Mouse (Mus musculus): ENCODE measurements at regions not wholly inside any gene's neighbourhood (a gene's known extent, or its start where the extent isn't known, plus 50 kb on each side); places are given as distances from the start of the nearest gene placed in this dataset.
A peak's percentile ranks its signal among the peaks of the same experiment; 100 is the strongest.

DNA sequence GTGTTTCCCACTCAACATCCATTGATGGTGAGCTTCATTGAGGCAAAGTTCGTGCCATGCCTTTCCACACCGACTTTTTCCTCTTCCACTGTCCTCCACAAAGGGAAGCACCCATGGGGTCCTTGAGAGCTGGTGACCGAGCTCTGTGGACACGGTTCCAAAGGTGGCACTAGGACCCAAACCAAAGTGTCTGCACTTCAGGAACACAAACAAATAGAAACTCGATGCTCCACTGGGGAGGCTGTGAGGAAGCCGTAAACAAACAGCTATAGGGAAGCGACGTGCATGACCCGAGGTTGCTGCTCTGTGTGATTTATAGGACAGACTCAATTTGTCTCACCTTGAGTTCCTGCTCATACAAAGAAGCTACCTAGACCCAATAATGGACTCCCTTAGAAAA lies 257.5 kb downstream of the Ankrd50 start:
- 85% methylated on average over 9 of the region's 9 CpGs for WGBS

DNA sequence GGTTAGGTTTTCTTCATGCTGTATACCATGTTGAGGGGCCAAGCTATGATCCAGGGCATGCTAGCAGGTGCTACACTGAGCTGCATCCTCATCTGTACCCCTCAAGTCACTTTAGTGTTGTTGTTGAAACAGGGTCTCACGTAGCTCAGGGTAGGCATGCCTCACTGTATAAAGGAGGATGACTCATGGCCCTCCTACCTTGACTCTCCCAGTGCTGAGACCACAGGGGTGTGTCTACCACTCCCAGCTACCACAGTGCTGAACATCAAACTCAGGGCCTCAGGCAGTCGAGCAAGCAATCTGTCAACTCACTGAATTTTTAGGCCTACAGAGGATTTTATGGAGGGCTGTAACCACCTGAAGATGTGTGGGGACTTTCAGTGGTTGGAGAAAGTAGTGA lies 258.5 kb downstream of the Ankrd50 start:
- no peaks in the 10 kb centered on the region for H3K9me3 ChIP-seq
- DNase-seq (ENCODE audit: extremely low spot score, low spot score) = no peak
- H3K27me3 ChIP-seq (ENCODE audit: poor library complexity, severe bottlenecking) = no peaks in the 10 kb centered on the region
- H3K36me3 ChIP-seq (replicated peaks) = no peaks in the 10 kb centered on the region
- no peak overlapping the region for H3K27ac ChIP-seq
- H3K4me1 ChIP-seq = peaks cover 15% of the 10 kb centered on the region
- H3K4me3 ChIP-seq = no peak overlapping the region
- 77% methylated on average over 2 of the region's 2 CpGs for WGBS

More for the DNA sequence above, 257.5 kb downstream of the Ankrd50 start:
- no peaks in the 10 kb centered on the region for H3K9me3 ChIP-seq
- no peak for DNase-seq (ENCODE audit: extremely low spot score, low spot score)
- H3K36me3 ChIP-seq (replicated peaks) = no peaks in the 10 kb centered on the region
- H3K4me3 ChIP-seq = no peak overlapping the region
- H3K27ac ChIP-seq = no peak overlapping the region
- H3K4me1 ChIP-seq = peaks cover 25% of the 10 kb centered on the region
- H3K27me3 ChIP-seq (ENCODE audit: poor library complexity, severe bottlenecking) = no peaks in the 10 kb centered on the region

DNA sequence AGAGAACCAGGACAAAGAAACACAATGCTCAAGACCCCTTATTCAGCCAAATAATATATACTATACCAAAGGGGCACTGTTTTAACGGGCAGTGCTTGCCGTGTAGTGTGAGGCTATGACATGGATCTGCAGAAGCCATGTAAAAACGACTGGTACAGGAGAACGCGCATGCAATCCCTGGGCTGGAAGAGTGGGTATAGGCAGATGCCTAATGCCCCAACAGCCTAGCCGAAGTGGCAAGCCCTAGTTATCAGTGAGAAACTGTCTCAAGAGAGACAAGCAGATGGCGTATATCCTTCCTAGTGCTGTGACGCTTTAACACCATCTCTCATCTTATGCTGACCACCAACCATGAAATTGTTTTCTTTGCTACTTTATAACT lies 262.8 kb downstream of the Ankrd50 start:
- H3K4me1 ChIP-seq = no peaks in the 10 kb centered on the region
- no peaks in the 10 kb centered on the region for H3K9me3 ChIP-seq
- no peaks in the 10 kb centered on the region for H3K27me3 ChIP-seq (ENCODE audit: poor library complexity, severe bottlenecking)
- no peak for DNase-seq (ENCODE audit: extremely low spot score, low spot score)
- no peak overlapping the region for H3K27ac ChIP-seq
- WGBS = 90% methylated on average over 8 of the region's 8 CpGs
- H3K36me3 ChIP-seq (replicated peaks) = no peaks in the 10 kb centered on the region
- H3K4me3 ChIP-seq = no peak overlapping the region

DNA sequence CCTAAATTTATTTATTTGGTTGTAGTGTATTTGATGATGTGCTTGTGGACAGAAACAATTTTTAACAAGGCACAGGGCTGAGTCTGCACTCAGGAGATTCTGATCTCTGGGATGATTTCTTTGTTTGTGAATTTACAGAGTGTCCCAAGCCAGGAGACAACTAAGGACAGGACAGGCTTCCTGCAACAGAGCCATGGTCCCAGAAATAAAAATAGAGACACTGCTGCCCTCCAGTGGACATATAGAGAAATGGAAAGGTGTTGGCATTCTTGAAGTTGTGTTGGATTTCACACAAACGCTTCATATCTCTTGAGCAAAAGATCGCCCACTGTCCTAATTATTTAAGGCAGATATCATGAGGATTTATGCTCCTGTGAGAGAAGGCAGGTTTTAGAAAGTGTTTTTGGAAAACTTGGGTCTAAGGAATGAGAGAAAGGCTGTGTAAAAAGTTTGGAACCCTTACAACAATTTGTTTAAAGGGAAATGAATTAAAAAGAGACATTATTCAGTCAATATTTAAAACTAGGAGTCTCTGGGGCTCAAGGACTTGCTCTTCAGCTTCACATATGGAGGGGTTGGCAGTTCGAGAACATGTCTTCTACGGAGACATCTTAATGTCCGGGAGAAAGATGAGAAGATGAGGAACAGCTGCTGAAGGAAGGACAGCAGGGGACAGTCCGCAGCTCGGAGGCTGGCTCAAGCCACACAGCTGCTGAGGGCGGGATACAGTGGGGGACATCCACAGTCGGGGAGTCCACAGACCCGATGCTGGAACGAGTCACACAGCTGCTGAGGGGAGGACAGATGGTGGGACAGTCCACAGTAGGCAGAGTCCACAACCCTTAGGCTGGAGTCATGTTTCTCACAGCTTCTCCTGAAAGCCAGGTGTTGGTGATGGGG lies 263.5 kb downstream of the Ankrd50 start:
- no peak overlapping the region for H3K4me3 ChIP-seq
- DNase-seq (ENCODE audit: extremely low spot score, low spot score) = no peak
- no peaks in the 10 kb centered on the region for H3K36me3 ChIP-seq (replicated peaks)
- H3K9me3 ChIP-seq = no peaks in the 10 kb centered on the region
- H3K27me3 ChIP-seq (ENCODE audit: poor library complexity, severe bottlenecking) = no peaks in the 10 kb centered on the region
- no peak overlapping the region for H3K27ac ChIP-seq
- no peaks in the 10 kb centered on the region for H3K4me1 ChIP-seq
- WGBS = 71% methylated on average over 11 of the region's 11 CpGs

DNA sequence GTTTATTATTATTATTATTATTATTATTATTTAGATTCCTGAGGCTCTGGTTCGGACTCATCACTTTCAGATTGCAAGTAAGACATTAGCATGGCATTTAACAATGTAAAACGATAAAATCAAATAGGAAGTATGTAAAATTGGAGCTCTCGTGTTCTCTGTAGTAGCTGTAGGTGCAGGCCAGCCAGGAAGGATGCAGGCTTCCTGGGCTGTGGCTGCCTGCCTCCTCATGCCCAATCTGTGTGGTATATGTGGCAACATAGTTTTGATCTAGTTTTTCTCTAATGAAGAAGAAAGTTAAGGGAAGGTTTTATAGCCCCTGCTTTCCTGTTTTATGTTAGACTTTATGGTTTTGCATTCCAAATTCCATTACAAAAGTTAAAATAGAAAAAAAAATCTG lies 275.6 kb downstream of the Ankrd50 start:
- Histone ChIP-seq H3K36me3 (replicated peaks) (no peaks in the 10 kb centered on the region), H3K27ac (no peak overlapping the region), H3K4me3 (no peak overlapping the region), H3K27me3 (ENCODE audit: poor library complexity, severe bottlenecking) (no peaks in the 10 kb centered on the region), H3K9me3 (no peaks in the 10 kb centered on the region), H3K4me1 (peaks cover 9% of the 10 kb centered on the region)
- DNase-seq (ENCODE audit: extremely low spot score, low spot score) = no peak
- WGBS = 93% methylated on average over 3 of the region's 3 CpGs

DNA sequence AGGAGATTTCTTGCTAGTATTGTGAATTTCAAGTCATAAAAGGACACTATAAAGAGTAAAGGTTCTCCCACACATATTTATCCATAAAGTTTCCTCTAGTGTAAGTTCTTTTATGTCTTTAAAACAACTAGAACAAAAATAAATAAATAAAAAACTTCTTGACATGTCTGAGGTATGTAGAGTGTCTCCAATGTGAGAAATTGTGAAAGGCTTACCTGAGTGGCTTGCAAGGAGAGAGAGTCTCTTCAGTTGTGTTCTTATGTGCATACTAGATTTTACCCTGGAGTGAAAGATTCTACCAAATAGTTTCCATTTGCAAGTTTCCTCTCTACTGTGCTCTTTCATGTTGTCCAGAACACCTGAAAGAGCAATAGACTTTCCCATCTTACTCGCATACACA lies 276.8 kb downstream of the Ankrd50 start:
- H3K4me3 ChIP-seq = no peak overlapping the region
- WGBS = 94% methylated on average over 1 of the region's 1 CpGs
- H3K4me1 ChIP-seq = peaks cover 9% of the 10 kb centered on the region
- no peak for DNase-seq (ENCODE audit: extremely low spot score, low spot score)
- H3K36me3 ChIP-seq (replicated peaks) = no peaks in the 10 kb centered on the region
- H3K27ac ChIP-seq = no peak overlapping the region
- H3K9me3 ChIP-seq = no peaks in the 10 kb centered on the region
- H3K27me3 ChIP-seq (ENCODE audit: poor library complexity, severe bottlenecking) = no peaks in the 10 kb centered on the region

DNA sequence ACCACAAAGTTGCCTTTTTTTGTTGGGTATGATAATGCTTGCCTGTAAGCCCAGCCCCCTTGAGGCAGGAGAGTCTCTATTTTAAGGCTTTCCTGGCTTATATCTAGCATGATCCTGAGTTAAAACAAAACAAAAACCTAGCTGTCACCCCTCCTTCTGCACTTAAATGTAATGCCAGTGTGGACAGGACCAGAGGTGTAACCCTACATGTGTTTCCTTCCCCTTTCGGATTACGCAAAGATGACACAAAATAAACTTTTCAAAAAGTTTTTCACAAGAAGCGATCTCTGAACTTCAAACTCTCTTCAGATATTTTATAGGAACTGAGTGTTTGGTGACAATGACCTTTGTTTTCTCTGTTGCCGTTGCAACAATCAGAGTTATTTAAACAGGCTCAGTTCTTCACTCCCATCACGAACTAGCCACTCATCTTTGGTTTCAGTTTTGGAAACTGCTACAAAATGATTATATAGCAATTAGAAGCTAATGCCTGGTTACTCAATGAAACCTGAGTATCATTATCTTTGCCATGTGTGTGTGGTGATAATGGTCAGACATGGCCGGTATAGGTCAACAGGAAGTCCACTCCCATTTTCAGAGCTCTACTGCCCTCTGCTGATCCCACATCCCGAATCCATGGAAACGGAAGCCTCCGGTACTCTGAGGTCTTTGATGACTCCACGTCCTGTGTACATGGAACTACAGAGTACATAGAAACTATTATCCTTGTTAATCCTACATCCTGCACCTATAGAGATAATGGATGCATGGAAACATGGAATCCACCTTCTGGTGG lies 282.6 kb downstream of the Ankrd50 start:
- H3K27me3 ChIP-seq (ENCODE audit: poor library complexity, severe bottlenecking) = no peaks in the 10 kb centered on the region
- no peaks in the 10 kb centered on the region for H3K9me3 ChIP-seq
- peak; percentile 25 for DNase-seq (ENCODE audit: extremely low spot score, low spot score)
- no peak overlapping the region for H3K27ac ChIP-seq
- H3K4me3 ChIP-seq = no peak overlapping the region
- WGBS = 76% methylated on average over 10 of the region's 10 CpGs
- peaks cover 9% of the 10 kb centered on the region for H3K4me1 ChIP-seq
- H3K36me3 ChIP-seq (replicated peaks) = no peaks in the 10 kb centered on the region

DNA sequence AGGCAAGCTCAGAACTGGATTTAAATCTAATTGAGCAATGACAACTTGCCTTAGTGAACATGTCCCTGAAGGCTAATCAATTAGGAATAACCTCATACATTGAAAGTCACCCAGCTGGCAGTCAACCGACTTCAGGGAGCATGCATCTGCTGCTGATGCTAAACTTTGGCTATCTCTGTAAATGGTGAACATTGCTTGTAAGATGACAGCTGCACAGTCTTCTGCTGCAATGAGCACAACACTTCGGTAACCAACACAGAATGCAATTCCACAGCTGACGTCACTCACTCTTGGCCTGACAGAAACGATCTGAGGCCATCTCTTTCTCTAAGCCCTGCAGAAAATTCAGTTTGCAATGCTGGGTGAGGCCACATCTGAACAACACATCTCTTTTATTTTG lies 290.6 kb downstream of the Ankrd50 start:
- H3K4me3 ChIP-seq = no peak overlapping the region
- no peaks in the 10 kb centered on the region for H3K36me3 ChIP-seq (replicated peaks)
- H3K27me3 ChIP-seq (ENCODE audit: poor library complexity, severe bottlenecking) = no peaks in the 10 kb centered on the region
- no peak for DNase-seq (ENCODE audit: extremely low spot score, low spot score)
- no peak overlapping the region for H3K27ac ChIP-seq
- no peaks in the 10 kb centered on the region for H3K9me3 ChIP-seq
- 92% methylated on average over 4 of the region's 4 CpGs for WGBS
- no peaks in the 10 kb centered on the region for H3K4me1 ChIP-seq

DNA sequence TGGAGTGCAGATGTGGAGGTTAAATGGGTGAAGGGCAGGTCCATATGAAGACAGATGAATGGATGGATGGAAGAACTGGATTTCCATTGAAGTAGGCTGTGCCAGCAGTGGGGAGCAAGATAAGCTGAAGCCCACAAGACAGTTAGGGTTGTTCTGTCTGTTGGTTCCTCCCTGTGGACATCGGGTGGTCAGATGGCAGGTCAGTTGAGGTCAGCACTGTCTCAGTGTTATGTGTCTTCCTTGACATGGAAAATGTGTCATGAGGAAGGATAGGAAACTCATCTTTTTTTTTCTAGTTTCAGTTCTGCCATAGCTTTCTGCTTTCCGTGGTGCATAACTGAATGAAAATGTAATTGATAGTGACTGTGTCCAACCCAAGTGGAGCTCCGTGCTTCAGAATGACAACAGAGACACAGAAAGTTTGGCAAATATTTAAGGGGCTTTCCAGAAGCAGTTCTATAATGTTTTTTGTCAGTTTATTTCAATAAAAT lies 297.2 kb downstream of the Ankrd50 start:
- Histone ChIP-seq H3K9me3 (no peaks in the 10 kb centered on the region), H3K27me3 (ENCODE audit: poor library complexity, severe bottlenecking) (no peaks in the 10 kb centered on the region), H3K4me1 (no peaks in the 10 kb centered on the region), H3K27ac (no peak overlapping the region), H3K4me3 (no peak overlapping the region), H3K36me3 (replicated peaks) (no peaks in the 10 kb centered on the region)
- no peak for DNase-seq (ENCODE audit: extremely low spot score, low spot score)
- WGBS = 92% methylated on average over 3 of the region's 3 CpGs

DNA sequence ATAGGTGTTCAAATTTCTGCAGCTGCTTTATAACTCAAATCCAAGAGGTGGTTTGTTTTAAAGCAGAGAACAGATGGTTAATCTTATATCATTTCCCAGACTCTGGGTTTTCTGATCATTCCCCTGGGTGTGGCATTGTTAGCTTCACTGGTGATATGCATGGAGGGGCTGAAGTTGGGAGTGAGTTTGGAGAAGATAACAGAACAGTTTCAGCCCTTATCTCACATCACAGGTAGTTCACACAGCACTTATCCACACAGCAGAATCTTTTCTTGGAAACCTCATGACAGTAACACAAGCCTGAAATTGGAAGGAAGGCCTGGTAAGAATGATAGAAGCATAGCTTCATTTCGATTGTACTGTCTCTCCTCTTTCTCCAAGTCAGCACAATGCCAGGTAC lies 298.1 kb downstream of the Ankrd50 start:
- no peak for DNase-seq (ENCODE audit: extremely low spot score, low spot score)
- Histone ChIP-seq H3K36me3 (replicated peaks) (no peaks in the 10 kb centered on the region), H3K27ac (no peak overlapping the region), H3K4me1 (no peaks in the 10 kb centered on the region), H3K9me3 (no peaks in the 10 kb centered on the region), H3K4me3 (no peak overlapping the region), H3K27me3 (ENCODE audit: poor library complexity, severe bottlenecking) (no peaks in the 10 kb centered on the region)
- 94% methylated on average over 1 of the region's 1 CpGs for WGBS

DNA sequence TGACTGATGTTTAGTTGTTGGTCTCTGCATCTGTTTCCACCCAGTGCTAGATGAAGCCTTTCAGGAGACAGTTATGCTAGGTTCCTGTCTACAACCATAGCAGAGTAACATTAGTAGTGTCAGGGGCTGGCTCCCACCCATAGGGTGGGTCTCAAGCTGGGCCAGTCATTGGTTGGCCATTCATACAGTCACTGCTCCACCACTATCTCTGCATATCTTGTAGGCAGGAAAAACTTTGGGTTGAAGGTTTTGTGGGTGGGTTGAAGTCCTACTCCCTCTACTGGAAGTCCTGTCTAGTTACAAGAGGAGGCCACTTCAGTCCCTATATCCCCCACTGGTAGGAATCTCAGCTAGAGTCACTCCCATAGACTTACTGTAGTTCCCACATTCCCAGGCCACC lies 306.3 kb downstream of the Ankrd50 start:
- H3K36me3 ChIP-seq (replicated peaks) = no peaks in the 10 kb centered on the region
- no peak overlapping the region for H3K27ac ChIP-seq
- no peaks in the 10 kb centered on the region for H3K27me3 ChIP-seq (ENCODE audit: poor library complexity, severe bottlenecking)
- H3K9me3 ChIP-seq = no peaks in the 10 kb centered on the region
- no peak for DNase-seq (ENCODE audit: extremely low spot score, low spot score)
- H3K4me1 ChIP-seq = no peaks in the 10 kb centered on the region
- no peak overlapping the region for H3K4me3 ChIP-seq

DNA sequence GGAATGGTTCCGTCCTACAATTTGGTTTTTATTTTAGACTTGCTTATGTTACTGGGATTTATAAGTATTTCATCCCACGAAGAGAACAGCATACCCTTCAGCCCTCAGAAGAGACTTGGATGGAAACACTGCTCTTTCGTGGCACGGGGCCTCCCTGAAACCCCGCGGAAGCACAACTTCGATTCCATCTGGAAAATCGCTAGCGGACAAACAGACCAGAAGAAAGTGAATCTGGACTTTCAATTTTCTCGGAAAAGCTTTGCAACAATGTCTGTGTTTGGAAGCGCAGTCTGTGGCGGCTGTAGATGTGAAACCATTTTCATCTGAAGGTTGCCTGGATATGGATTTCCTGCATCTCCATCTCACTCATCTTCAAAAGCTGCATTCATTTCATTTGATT lies 308.7 kb downstream of the Ankrd50 start:
- peaks cover 6% of the 10 kb centered on the region for H3K4me1 ChIP-seq
- WGBS = 92% methylated on average over 12 of the region's 12 CpGs
- H3K27me3 ChIP-seq (ENCODE audit: poor library complexity, severe bottlenecking) = no peaks in the 10 kb centered on the region

DNA sequence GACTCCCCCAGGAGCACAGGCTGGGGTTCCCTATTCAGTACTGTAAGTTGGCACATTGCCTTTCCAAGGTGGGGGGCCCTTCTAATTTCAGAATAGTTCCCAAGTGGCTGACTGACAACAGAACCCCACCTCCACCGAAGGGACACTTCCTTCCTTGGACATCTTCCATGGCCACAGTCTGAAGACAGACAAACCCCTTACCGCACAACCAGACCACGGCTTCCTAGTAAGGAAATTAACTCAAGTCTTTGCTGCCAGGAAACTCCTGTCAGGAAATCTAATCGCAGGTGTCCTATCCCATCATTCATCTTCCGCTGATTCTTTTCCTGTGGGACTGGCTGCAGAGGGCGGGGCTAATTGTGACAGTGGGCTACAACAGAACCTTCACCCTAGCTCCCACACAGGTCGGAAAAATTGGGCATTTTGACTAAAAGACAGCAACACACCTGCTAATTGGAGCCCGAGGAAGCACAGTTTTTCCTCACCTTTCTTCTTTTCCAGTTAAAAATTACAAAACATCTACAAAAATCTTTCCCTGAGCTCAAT lies 309.8 kb downstream of the Ankrd50 start:
- Histone ChIP-seq H3K4me1 (peaks cover 6% of the 10 kb centered on the region), H3K9me3 (no peaks in the 10 kb centered on the region), H3K4me3 (no peak overlapping the region), H3K27me3 (ENCODE audit: poor library complexity, severe bottlenecking) (no peaks in the 10 kb centered on the region), H3K36me3 (replicated peaks) (no peaks in the 10 kb centered on the region), H3K27ac (no peak overlapping the region)
- DNase-seq (ENCODE audit: extremely low spot score, low spot score) = no peak
- WGBS = 88% methylated on average over 8 of the region's 8 CpGs

More for the DNA sequence above, 308.7 kb downstream of the Ankrd50 start:
- Histone ChIP-seq H3K4me3 (no peak overlapping the region), H3K27ac (no peak overlapping the region), H3K36me3 (replicated peaks) (no peaks in the 10 kb centered on the region), H3K9me3 (no peaks in the 10 kb centered on the region)
- DNase-seq (ENCODE audit: extremely low spot score, low spot score) = no peak
